Mouse (Mus musculus): Measurements from ENCODE around the gene H2al1m. TPM values are rescaled to one million over a fixed set of nuclear protein-coding genes. Genes with fewer than 3 reads are reported as not detected.

Gene H2al1m
- polyA plus RNA-seq (2014; fragmentation: Illumina TruSeq; extraction: RNeasy Lipid Tissue Mini Kit (QIAGEN cat#74804); ENCODE audit: low read depth, low replicate concordance): not detected

DNA sequence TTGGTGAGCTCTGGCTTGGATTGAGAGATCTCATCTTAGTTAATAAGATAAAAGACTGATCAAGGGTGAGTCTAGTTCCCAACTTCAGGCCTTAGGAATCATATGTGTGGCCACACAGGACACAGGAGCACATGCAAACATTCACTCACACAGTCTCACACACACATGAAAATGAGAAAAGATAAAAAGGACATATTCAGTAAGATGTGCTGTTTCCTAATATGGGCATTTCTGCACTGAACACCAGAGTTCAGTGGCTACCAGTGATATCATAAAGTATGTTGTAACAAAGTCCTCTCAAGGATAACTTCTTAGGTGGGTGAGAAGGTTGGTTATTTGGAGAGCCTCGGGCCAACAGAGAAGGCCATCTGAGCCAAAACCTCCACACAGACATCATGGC is at the start of gene H2al1m:
Gene H2al1m (plus strand): TSS at position 301 of the 400 bp plus-strand sequence.

DNA sequence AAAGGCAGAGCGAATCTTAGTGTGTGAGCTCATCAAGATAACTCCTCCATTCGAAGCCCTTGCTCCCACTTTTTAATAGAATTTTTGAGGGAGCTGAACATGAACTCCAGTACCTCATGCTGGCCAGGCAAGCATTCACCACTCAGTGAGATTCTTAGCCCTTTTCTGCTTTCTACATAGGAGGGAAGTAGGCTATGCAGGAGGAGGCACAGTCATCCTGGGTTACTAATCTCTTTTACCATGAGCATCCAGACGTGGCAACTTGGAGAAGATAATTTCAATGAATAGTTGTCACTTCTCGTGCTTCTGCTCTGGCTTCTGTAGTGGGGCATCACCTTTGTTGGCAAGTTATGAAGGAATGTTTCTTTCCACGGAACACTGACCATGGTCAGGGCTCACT is 26.8 kb upstream of the H2al1m start, which contains the start of gene Gm14862:
Gene Gm14862 (minus strand): TSS at position 134 of the 400 bp plus-strand sequence.

DNA sequence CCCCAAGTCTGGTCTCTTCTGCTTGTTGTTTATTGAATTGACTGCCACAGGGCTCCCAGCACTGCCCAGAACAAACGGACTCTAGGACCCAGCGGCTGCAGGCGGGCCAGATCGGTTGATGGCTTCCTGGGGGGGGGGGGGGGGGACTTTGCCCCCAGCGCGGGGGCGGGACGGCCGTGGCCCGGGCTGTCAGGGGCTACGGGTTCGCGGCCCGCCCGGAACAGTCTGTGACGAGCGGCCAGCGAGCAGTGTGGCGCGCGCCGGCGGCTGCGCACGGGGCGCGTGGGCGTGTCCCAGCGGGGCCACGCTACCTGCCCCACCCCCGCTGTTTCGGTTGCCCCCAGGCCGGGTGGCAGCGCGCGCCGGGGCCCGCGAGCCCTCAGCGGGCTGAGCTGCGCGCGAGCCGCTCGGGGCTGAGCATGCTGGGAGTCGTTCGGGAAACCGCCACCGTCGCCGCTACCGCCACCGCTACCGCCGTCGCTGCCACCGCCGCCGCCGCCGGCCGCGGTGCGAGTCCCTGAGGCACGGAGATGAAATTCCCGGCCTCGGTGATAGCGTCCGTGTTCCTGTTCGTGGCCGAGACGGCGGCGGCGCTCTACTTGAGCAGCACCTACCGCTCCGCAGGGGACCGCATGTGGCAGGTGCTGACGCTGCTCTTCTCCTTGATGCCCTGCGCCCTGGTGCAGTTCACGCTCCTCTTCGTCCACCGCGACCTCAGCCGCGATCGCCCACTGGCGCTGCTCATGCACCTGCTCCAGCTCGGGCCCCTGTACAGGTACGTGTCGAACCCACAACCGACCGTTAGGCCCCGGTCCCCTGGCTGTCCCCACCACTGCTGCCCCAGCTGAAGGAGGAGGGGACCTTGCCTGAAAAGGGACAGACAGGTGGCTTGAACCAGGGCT is 10.9 kb upstream of the H2al1m start, which contains the start of gene Xk:
Gene Xk (plus strand): TSS at position 297 of the 902 bp plus-strand sequence.

Other genes starting within 250 kb of the H2al1m start
- not detected for gene Fthl17f, start 220.7 kb upstream of the H2al1m start, polyA plus RNA-seq (2014; fragmentation: Illumina TruSeq; extraction: RNeasy Lipid Tissue Mini Kit (QIAGEN cat#74804); ENCODE audit: low read depth, low replicate concordance)
- not detected for gene 4930402K13Rik, start 179.2 kb upstream of the H2al1m start, polyA plus RNA-seq (2014; fragmentation: Illumina TruSeq; extraction: RNeasy Lipid Tissue Mini Kit (QIAGEN cat#74804); ENCODE audit: low read depth, low replicate concordance)
- 2.1 TPM for gene Lancl3, start 83.9 kb upstream of the H2al1m start, polyA plus RNA-seq (2014; fragmentation: Illumina TruSeq; extraction: RNeasy Lipid Tissue Mini Kit (QIAGEN cat#74804); ENCODE audit: low read depth, low replicate concordance)
- gene Gm14862, start 26.9 kb upstream of the H2al1m start, polyA plus RNA-seq (2014; fragmentation: Illumina TruSeq; extraction: RNeasy Lipid Tissue Mini Kit (QIAGEN cat#74804); ENCODE audit: low read depth, low replicate concordance): not detected
- 5.8 TPM for gene Xk, start 11.0 kb upstream of the H2al1m start, polyA plus RNA-seq (2014; fragmentation: Illumina TruSeq; extraction: RNeasy Lipid Tissue Mini Kit (QIAGEN cat#74804); ENCODE audit: low read depth, low replicate concordance)
- gene H2al1k, start 66.9 kb downstream of the H2al1m start, polyA plus RNA-seq (2014; fragmentation: Illumina TruSeq; extraction: RNeasy Lipid Tissue Mini Kit (QIAGEN cat#74804); ENCODE audit: low read depth, low replicate concordance): not detected
- 3.6 TPM for gene Cybb, start 204.0 kb downstream of the H2al1m start, polyA plus RNA-seq (2014; fragmentation: Illumina TruSeq; extraction: RNeasy Lipid Tissue Mini Kit (QIAGEN cat#74804); ENCODE audit: low read depth, low replicate concordance)

Data from heart, adult 10 weeks (tissue).